Mouse (Mus musculus): ENCODE measurements around the gene Mef2a. TPM values are rescaled to one million over a fixed set of nuclear protein-coding genes. Genes with fewer than 3 reads are reported as not detected.

Mef2a gene
- polyA plus RNA-seq, 1 experiment from 2014 or later, result 38.4 TPM

- Histone ChIP-seq H3K4me3 (no peak overlapping the region), H3K27ac (no peak overlapping the region), H3K9ac (no peak overlapping the region), H3K9me3 (no peaks in the 10 kb centered on the region), H3K36me3 (peaks cover 28% of the 10 kb centered on the region), H3K4me2 (no peak overlapping the region), H3K4me1 (no peaks in the 10 kb centered on the region), H3K27me3 (no peaks in the 10 kb centered on the region)
- 81% methylated on average over 3 of the region's 3 CpGs for WGBS
- no peak for ATAC-seq (ENCODE audit: insufficient number of reproducible peaks, insufficient read depth, low FRiP score, low TSS enrichment, low read depth)
Measured at GRCm38 (mm10) chr7:67241969-67242368, 130.7 kb downstream of the Mef2a start.

GRCm38 (mm10) chr7:67237752-67238151 lies 134.9 kb downstream of the Mef2a start:
- Histone ChIP-seq H3K4me3 (no peak overlapping the region), H3K27ac (no peak overlapping the region), H3K27me3 (no peaks in the 10 kb centered on the region), H3K36me3 (peaks cover 56% of the 10 kb centered on the region), H3K9ac (no peak overlapping the region), H3K4me1 (no peaks in the 10 kb centered on the region), H3K9me3 (no peaks in the 10 kb centered on the region), H3K4me2 (no peak overlapping the region)
- ATAC-seq (ENCODE audit: insufficient number of reproducible peaks, insufficient read depth, low FRiP score, low TSS enrichment, low read depth), result no peak
- 94% methylated on average over 2 of the region's 2 CpGs for WGBS

DNA sequence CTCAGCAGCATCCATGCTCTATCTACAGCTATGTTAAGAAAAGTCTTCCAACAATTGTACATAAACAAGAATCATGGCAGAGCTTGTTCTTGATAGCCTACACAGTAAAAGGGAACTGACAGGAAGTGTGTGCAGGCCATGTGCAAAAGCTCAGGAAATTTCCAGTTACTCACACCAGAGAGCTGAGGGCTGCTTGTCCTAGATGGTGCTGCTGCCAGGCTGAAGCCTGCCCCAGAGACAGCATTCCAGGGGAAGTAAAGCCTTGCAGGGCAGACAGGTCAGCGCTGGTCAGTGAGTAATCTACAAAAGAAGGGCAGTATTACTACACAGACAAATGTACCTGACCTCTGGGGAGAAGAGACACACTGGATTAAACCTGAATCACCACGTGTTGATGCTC lies 136.3 kb downstream of the Mef2a start:
- ATAC-seq (ENCODE audit: insufficient number of reproducible peaks, insufficient read depth, low FRiP score, low TSS enrichment, low read depth), result no peak
- Histone ChIP-seq H3K9ac (no peak overlapping the region), H3K4me1 (no peaks in the 10 kb centered on the region), H3K9me3 (no peaks in the 10 kb centered on the region), H3K27ac (no peak overlapping the region; the same call in 1 of the 2 replicates), H3K27me3 (no peaks in the 10 kb centered on the region), H3K36me3 (peaks cover 66% of the 10 kb centered on the region), H3K4me3 (no peak overlapping the region), H3K4me2 (no peak overlapping the region)
- WGBS, result 76% methylated on average over 2 of the region's 2 CpGs

GRCm38 (mm10) chr7:67234797-67235196 lies 137.9 kb downstream of the Mef2a start:
- Histone ChIP-seq H3K4me3 (no peak overlapping the region), H3K27me3 (no peaks in the 10 kb centered on the region), H3K9me3 (no peaks in the 10 kb centered on the region), H3K4me2 (no peak overlapping the region), H3K9ac (no peak overlapping the region), H3K4me1 (no peaks in the 10 kb centered on the region), H3K27ac (no peak overlapping the region), H3K36me3 (peaks cover 69% of the 10 kb centered on the region)
- no peak for ATAC-seq (ENCODE audit: insufficient number of reproducible peaks, insufficient read depth, low FRiP score, low TSS enrichment, low read depth)
- WGBS, result 76% methylated on average over 8 of the region's 8 CpGs

- H3K27ac ChIP-seq, result no peak overlapping the region
- H3K4me1 ChIP-seq, result no peaks in the 10 kb centered on the region
- no peak overlapping the region for H3K4me3 ChIP-seq
- peaks cover 51% of the 10 kb centered on the region for H3K36me3 ChIP-seq
- H3K9ac ChIP-seq, result no peak overlapping the region
- H3K9me3 ChIP-seq, result no peaks in the 10 kb centered on the region
- ATAC-seq (ENCODE audit: insufficient number of reproducible peaks, insufficient read depth, low FRiP score, low TSS enrichment, low read depth), result no peak
- H3K4me2 ChIP-seq, result no peak overlapping the region
- WGBS, result 93% methylated on average over 14 of the region's 14 CpGs
- no peaks in the 10 kb centered on the region for H3K27me3 ChIP-seq
Measured at GRCm38 (mm10) chr7:67232504-67232903, 140.2 kb downstream of the Mef2a start.

DNA sequence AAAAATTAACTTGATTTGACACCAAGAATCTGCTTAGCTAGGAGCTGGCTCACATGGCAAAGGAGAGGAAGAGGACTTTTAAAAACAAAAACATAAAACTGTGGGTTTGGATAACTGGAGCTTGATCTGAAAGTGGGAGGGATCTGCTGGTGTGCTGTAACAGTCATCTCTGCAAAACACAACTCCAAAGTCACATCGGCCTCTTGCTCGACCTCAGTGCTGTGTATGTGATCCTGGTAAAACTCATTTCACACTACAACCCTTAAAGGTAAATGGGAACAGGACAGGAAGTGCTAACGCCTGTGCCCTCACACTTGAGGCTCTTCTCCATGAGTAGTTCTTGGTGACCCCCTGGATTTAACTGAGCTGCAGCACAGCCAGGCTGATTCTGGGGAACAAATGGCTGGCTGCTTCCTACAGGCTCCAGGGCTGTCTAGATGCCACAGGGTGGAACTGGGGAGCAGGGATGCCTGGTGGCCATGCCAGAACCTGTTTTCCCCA lies 142.0 kb downstream of the Mef2a start:
- Histone ChIP-seq H3K9ac (no peak overlapping the region), H3K4me1 (no peaks in the 10 kb centered on the region), H3K27ac (no peak overlapping the region), H3K9me3 (no peaks in the 10 kb centered on the region), H3K4me3 (no peak overlapping the region), H3K27me3 (no peaks in the 10 kb centered on the region), H3K4me2 (no peak overlapping the region), H3K36me3 (peaks cover 53% of the 10 kb centered on the region)
- WGBS, result 85% methylated on average over 3 of the region's 3 CpGs
- no peak for ATAC-seq (ENCODE audit: insufficient number of reproducible peaks, insufficient read depth, low FRiP score, low TSS enrichment, low read depth)

- Histone ChIP-seq H3K36me3 (peaks cover 53% of the 10 kb centered on the region), H3K27me3 (no peaks in the 10 kb centered on the region), H3K4me3 (no peak overlapping the region), H3K4me2 (no peak overlapping the region), H3K4me1 (no peaks in the 10 kb centered on the region), H3K9ac (no peak overlapping the region), H3K9me3 (no peaks in the 10 kb centered on the region), H3K27ac (no peak overlapping the region; the same call in 1 of the 2 replicates)
- 90% methylated on average over 3 of the region's 3 CpGs for WGBS
- ATAC-seq (ENCODE audit: insufficient number of reproducible peaks, insufficient read depth, low FRiP score, low TSS enrichment, low read depth), result no peak
Measured at GRCm38 (mm10) chr7:67230221-67230620, 142.4 kb downstream of the Mef2a start.

- Histone ChIP-seq H3K27me3 (no peaks in the 10 kb centered on the region), H3K36me3 (peaks cover 49% of the 10 kb centered on the region), H3K4me3 (no peak overlapping the region), H3K4me1 (no peaks in the 10 kb centered on the region), H3K9ac (no peak overlapping the region), H3K9me3 (no peaks in the 10 kb centered on the region), H3K4me2 (no peak overlapping the region), H3K27ac (no peak overlapping the region)
- no peak for ATAC-seq (ENCODE audit: insufficient number of reproducible peaks, insufficient read depth, low FRiP score, low TSS enrichment, low read depth)
- WGBS, result 92% methylated on average over 3 of the region's 3 CpGs
Measured at GRCm38 (mm10) chr7:67229701-67230100, 143.0 kb downstream of the Mef2a start.

DNA sequence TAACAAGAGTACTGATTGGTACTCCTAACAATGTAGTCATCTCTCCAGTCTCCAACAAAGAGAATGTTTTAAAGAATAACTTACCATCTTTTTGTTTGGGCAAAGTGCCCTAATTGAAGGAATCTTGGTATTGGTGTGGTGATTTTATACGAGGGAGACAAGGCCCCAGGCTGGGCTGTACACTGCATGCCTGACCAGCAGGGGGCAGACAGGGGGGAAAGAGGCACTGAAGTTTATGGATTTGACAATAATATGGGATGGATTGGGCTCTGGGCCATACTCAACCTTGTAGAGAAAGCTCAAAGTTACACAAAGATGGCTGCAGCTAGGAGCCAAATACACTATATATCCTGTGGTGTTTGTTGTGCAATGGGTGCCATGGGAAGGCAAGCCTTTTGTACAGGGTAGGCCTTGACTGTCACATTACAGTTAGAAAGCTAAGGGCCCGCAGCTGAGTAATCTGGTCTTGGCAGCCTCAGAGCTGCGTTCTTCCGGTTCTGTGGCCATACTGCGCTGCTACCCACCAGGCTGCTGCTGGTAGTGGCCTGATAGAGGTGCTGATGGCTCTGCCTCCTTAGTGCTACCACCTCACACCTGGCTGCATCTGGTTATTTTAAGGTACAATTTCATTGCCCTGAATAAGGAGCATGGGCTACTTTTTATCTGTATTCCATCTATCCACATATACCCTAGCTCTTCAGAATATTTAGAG lies 143.6 kb downstream of the Mef2a start:
- Histone ChIP-seq H3K4me2 (no peak overlapping the region), H3K27me3 (no peaks in the 10 kb centered on the region), H3K4me3 (no peak overlapping the region), H3K9me3 (no peaks in the 10 kb centered on the region), H3K9ac (no peak overlapping the region), H3K36me3 (peaks cover 43% of the 10 kb centered on the region), H3K27ac (no peak overlapping the region; the same call in 1 of the 2 replicates), H3K4me1 (0 out of 2 replicates have a peak, but pooled peaks cover under 1% of the 10 kb centered on the region)
- WGBS, result 84% methylated on average over 5 of the region's 5 CpGs
- no peak for ATAC-seq (ENCODE audit: insufficient number of reproducible peaks, insufficient read depth, low FRiP score, low TSS enrichment, low read depth)

DNA sequence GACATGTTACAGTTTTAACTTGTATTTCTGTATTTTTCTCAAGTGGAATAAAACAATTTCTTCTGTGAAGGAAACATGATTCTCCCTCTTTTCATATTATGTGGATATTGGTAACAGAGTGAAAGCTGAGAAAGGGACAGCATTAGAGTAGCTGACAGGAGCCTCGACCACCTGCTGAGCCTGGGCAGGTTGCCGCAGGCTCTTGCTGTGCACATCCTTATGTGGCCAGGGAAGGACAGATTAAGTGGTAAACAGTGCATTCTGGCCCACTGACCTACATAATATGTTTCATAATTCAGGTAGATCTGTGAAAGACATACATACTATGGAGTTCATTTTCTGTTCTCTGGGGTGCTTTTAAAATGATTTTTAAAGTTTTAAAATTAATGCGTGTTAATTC lies 144.3 kb downstream of the Mef2a start:
- Histone ChIP-seq H3K9me3 (no peaks in the 10 kb centered on the region), H3K9ac (no peak overlapping the region), H3K4me2 (no peak overlapping the region), H3K27ac (no peak overlapping the region), H3K4me3 (no peak overlapping the region), H3K27me3 (no peaks in the 10 kb centered on the region), H3K36me3 (peaks cover 42% of the 10 kb centered on the region), H3K4me1 (peaks cover 7% of the 10 kb centered on the region)
- no peak for ATAC-seq (ENCODE audit: insufficient number of reproducible peaks, insufficient read depth, low FRiP score, low TSS enrichment, low read depth)
- 64% methylated on average over 3 of the region's 3 CpGs for WGBS

GRCm38 (mm10) chr7:67227538-67227937 lies 145.1 kb downstream of the Mef2a start:
- 80% methylated on average over 1 of the region's 1 CpGs for WGBS
- H3K4me2 ChIP-seq, result no peak overlapping the region
- ATAC-seq (ENCODE audit: insufficient number of reproducible peaks, insufficient read depth, low FRiP score, low TSS enrichment, low read depth), result no peak
- H3K36me3 ChIP-seq, result peaks cover 37% of the 10 kb centered on the region
- no peaks in the 10 kb centered on the region for H3K27me3 ChIP-seq
- peaks cover 13% of the 10 kb centered on the region for H3K4me1 ChIP-seq
- H3K9ac ChIP-seq, result no peak overlapping the region
- no peak overlapping the region for H3K4me3 ChIP-seq
- no peaks in the 10 kb centered on the region for H3K9me3 ChIP-seq
- H3K27ac ChIP-seq, result no peak overlapping the region

DNA sequence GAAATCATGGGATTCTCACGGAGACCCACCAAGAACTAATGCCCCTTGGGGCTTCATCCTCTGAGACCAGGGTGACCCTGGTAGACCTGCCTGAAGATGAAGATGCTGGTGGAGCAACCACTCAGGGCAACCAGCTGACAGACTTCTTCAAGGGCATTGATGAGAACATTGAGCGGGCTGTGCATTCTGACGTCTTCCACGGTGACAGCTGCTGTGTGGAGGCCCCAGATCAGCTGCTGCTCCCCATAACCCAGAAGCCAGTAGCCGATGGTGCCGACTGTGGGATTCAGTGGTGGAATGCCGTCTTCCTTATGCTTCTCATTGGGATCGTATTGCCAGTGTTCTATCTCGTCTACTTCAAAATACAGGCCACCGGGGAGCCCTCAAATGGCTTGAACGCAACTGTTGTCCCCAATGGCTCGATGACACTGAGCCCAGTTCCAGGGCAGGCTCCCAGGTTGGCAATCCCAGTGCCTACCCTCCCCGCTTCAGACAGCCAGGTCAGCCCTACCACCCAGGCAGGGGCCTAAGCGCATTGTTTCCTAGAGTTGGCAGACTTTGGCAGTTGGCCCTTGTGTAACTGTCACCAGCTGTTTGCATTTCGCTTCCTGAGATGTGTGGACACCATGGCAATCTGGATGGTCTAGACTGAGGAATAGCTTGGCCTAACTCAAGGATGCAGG lies 146.6 kb downstream of the Mef2a start:
- Histone ChIP-seq H3K27me3 (no peaks in the 10 kb centered on the region), H3K4me3 (no peak overlapping the region), H3K9me3 (no peaks in the 10 kb centered on the region), H3K36me3 (peaks cover 30% of the 10 kb centered on the region), H3K27ac (no peak overlapping the region), H3K4me1 (peaks cover 17% of the 10 kb centered on the region), H3K4me2 (no peak overlapping the region), H3K9ac (no peak overlapping the region)
- no peak for ATAC-seq (ENCODE audit: insufficient number of reproducible peaks, insufficient read depth, low FRiP score, low TSS enrichment, low read depth)
- 91% methylated on average over 15 of the region's 15 CpGs for WGBS
